Comparison of ENCODE assay signal across 8 mouse cellular contexts in the genomic region with DNA sequence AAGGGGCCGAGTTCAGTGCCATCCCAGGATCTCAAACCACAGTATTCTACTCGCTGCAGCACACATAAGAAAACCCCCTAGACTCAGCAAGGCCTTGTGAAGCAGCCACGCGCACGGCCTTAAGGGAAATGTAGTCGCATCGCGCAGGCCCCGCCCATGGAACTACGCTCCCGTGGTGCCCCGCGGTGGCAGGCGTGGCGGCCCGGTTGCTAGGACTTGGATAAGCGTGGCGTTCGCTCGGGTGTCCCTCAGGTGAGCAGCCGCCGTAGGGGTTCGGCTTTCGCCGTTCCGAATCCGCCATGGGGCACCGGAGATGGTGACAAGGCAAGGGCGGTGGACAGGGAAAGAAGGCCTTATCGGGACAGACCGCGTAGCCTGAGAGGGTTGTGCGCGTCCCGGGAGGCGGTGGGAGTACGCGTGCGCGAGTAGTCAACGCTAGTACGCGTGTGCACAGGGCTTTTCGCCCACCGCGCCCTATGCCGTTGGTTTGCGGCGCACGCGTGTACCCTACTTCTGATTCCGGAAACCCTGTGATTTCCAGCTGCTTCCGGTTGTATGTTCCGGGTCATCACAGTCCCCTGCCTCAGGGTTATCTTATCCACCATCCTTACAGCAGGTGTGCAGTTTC. TPM values are rescaled to one million over a fixed set of nuclear protein-coding genes. Genes with fewer than 3 reads are reported as not detected.
A peak's percentile ranks its signal among the peaks of the same experiment; 100 is the strongest.
DNase-seq lines count a peak whose midpoint lies in the region; ATAC-seq and TF ChIP-seq lines count a peak whose summit lies in the region.

A gene (plus strand): TSS at position 175 of the 628 bp plus-strand sequence.
A gene (plus strand): TSS at position 183 of the 628 bp plus-strand sequence.

- H3K36me3 ChIP-seq in C2C12 (ENCODE audit: control insufficient read depth, insufficient read depth): peaks cover 19% of the 10 kb centered on the region
- peaks cover 37% of the 10 kb centered on the region for H3K36me3 ChIP-seq in erythroblast, embryonic 14.5 days (ENCODE audit: control insufficient read depth)
- H3K36me3 ChIP-seq in heart, embryonic 13.5 days: peaks cover 21% of the 10 kb centered on the region
- peaks cover 24% of the 10 kb centered on the region for H3K36me3 ChIP-seq in liver, embryonic 12.5 days
- peaks cover 17% of the 10 kb centered on the region for H3K36me3 ChIP-seq in stomach, embryonic 15.5 days

- peak within 1 kb of the TSS; percentile 94 for H3K4me2 ChIP-seq in heart, embryonic 13.5 days
- H3K4me2 ChIP-seq in liver, embryonic 12.5 days: peak within 1 kb of the TSS; percentile 97
- H3K4me2 ChIP-seq in stomach, embryonic 15.5 days: peak within 1 kb of the TSS; percentile 86

- under 1% methylated on average over 54 of the region's 54 CpGs for WGBS in heart, embryonic 13.5 days
- under 1% methylated on average over 54 of the region's 54 CpGs for WGBS in liver, embryonic 12.5 days (ENCODE audit: insufficient replicate concordance)
- WGBS in stomach, embryonic 15.5 days: under 1% methylated on average over 53 of the region's 54 CpGs

- H3K4me1 ChIP-seq in erythroblast, embryonic 14.5 days (ENCODE audit: control insufficient read depth): peaks cover 89% of the 10 kb centered on the region
- H3K4me1 ChIP-seq in heart, embryonic 13.5 days: peaks cover 30% of the 10 kb centered on the region
- H3K4me1 ChIP-seq in liver, embryonic 12.5 days: peaks cover 80% of the 10 kb centered on the region
- H3K4me1 ChIP-seq in stomach, embryonic 15.5 days: peaks cover 18% of the 10 kb centered on the region

- H3K9me3 ChIP-seq in erythroblast, embryonic 14.5 days (ENCODE audit: control insufficient read depth, low read length): peaks cover 7% of the 10 kb centered on the region
- H3K9me3 ChIP-seq in heart, embryonic 13.5 days: no peaks in the 10 kb centered on the region
- H3K9me3 ChIP-seq in liver, embryonic 12.5 days (replicated peaks): no peaks in the 10 kb centered on the region
- no peaks in the 10 kb centered on the region for H3K9me3 ChIP-seq in stomach, embryonic 15.5 days

- H3ac ChIP-seq in C2C12 (ENCODE audit: control insufficient read depth, insufficient read length, low read depth): peak within 1 kb of the TSS; percentile 79

- peak; percentile 80 for ATAC-seq in heart, embryonic 13.5 days (ENCODE audit: extremely low read depth, insufficient number of reproducible peaks, low FRiP score, low TSS enrichment)
- peak; percentile 86 for ATAC-seq in liver, embryonic 12.5 days
- ATAC-seq in stomach, embryonic 15.5 days (ENCODE audit: insufficient read depth, low FRiP score, low read depth): peak; percentile 93

- peaks cover 48% of the 10 kb centered on the region for H3K79me2 ChIP-seq in C2C12 (ENCODE audit: control insufficient read depth, insufficient read depth)

- DNase-seq in brain, embryonic 14.5 days (ENCODE audit: low read depth): peak; percentile 99
- DNase-seq in kidney, postnatal 10 days: peak; percentile 97
- peak; percentile 92 to 95 for DNase-seq in natural killer cell, adult 2 months (ENCODE audit: low spot score in 2 of 2)

- TF ChIP-seq CTCF in C2C12 (IDR thresholded peaks at IDR 0.05; ENCODE audit: control insufficient read depth, insufficient read depth, insufficient read length): no peak
- TF ChIP-seq CTCF in brain, embryonic 14.5 days (IDR thresholded peaks at IDR 0.05; ENCODE audit: borderline replicate concordance, extremely low read depth, insufficient read depth, insufficient read length): no peak

- peak within 1 kb of the TSS; percentile 68 for H3K4me3 ChIP-seq in C2C12 (ENCODE audit: insufficient read depth, poor library complexity, severe bottlenecking)
- H3K4me3 ChIP-seq in erythroblast, embryonic 14.5 days (replicated peaks): peak within 1 kb of the TSS; percentile 70
- peak within 1 kb of the TSS; percentile 87 for H3K4me3 ChIP-seq in heart, embryonic 13.5 days
- H3K4me3 ChIP-seq in liver, embryonic 12.5 days: peak within 1 kb of the TSS; percentile 71
- H3K4me3 ChIP-seq in stomach, embryonic 15.5 days (replicated peaks): peak within 1 kb of the TSS; percentile 82

- H3K27ac ChIP-seq in heart, embryonic 13.5 days (replicated peaks): peak within 1 kb of the TSS; percentile 87
- H3K27ac ChIP-seq in liver, embryonic 12.5 days: peak within 1 kb of the TSS; percentile 98
- H3K27ac ChIP-seq in stomach, embryonic 15.5 days: peak within 1 kb of the TSS; percentile 93

- peak within 1 kb of the TSS; percentile 89 for H3K9ac ChIP-seq in heart, embryonic 13.5 days
- H3K9ac ChIP-seq in liver, embryonic 12.5 days: peak within 1 kb of the TSS; percentile 82
- H3K9ac ChIP-seq in stomach, embryonic 15.5 days: peak within 1 kb of the TSS; percentile 59

- H3K79me3 ChIP-seq in C2C12 (ENCODE audit: low read depth): peaks cover 39% of the 10 kb centered on the region

- peak; percentile 36; the same call in 1 of the 2 replicates for TF ChIP-seq POLR2A in brain, embryonic 14.5 days (IDR thresholded peaks at IDR 0.05; ENCODE audit: borderline replicate concordance, extremely low read depth, insufficient read depth, insufficient read length, poor library complexity, severe bottlenecking)

- no peaks in the 10 kb centered on the region for H3K27me3 ChIP-seq in C2C12 (ENCODE audit: control insufficient read depth, insufficient read depth, insufficient read length)
- H3K27me3 ChIP-seq in erythroblast, embryonic 14.5 days (ENCODE audit: control insufficient read depth): no peaks in the 10 kb centered on the region
- no peaks in the 10 kb centered on the region for H3K27me3 ChIP-seq in heart, embryonic 13.5 days (replicated peaks)
- H3K27me3 ChIP-seq in liver, embryonic 12.5 days (replicated peaks): no peaks in the 10 kb centered on the region
- no peaks in the 10 kb centered on the region for H3K27me3 ChIP-seq in stomach, embryonic 15.5 days (replicated peaks)

TF ChIP-seq in C2C12, 6 proteins besides CTCF, POLR2A, EP300 and RAD21:
- TF ChIP-seq CEBPB (IDR thresholded peaks at IDR 0.05; ENCODE audit: low read depth): no peak
- TF ChIP-seq MAX (IDR thresholded peaks at IDR 0.05): peak; percentile 66
- TF ChIP-seq MYOD1 (IDR thresholded peaks at IDR 0.05; ENCODE audit: control insufficient read depth, insufficient read length, low read depth): no peak
- TF ChIP-seq FOSL1 (IDR thresholded peaks at IDR 0.05; ENCODE audit: insufficient read depth, low read length, poor library complexity, severe bottlenecking): no peak
- no peak for TF ChIP-seq MYOG (IDR thresholded peaks at IDR 0.05; ENCODE audit: control insufficient read depth, extremely low read depth, insufficient read length)
- no peak for TF ChIP-seq USF1 (IDR thresholded peaks at IDR 0.05; ENCODE audit: low read depth)

RNA-seq across cellular contexts. Expression of the first gene that starts in this region (rescaled TPM):
- 119 TPM for polyA plus RNA-seq in C2C12 (2012; fragmentation: generic; extraction: Trizol)
- polyA plus RNA-seq in brain, embryonic 14.5 days (2012; rRNA removed): 62.0 and 62.5 TPM in 2 replicates
- 6.8 and 7.3 TPM in 2 replicates for polyA plus RNA-seq in erythroblast, embryonic 14.5 days (2012)
- 65.9 and 70.4 TPM in 2 replicates for polyA plus RNA-seq in heart, embryonic 13.5 days (2015; fragmentation: Nextera tagmentation; extraction: Ambion mirVana)
- 63.3 and 65.2 TPM in 2 replicates for polyA plus RNA-seq in liver, embryonic 12.5 days (2016; fragmentation: Nextera tagmentation; extraction: Ambion mirVana)
- 86.1 and 93.0 TPM in 2 replicates for polyA plus RNA-seq in stomach, embryonic 15.5 days (2015; fragmentation: Nextera tagmentation; extraction: Ambion mirVana)

RNA-seq across cellular contexts. Expression of the second gene that starts in this region (rescaled TPM):
- 11.1 TPM for polyA plus RNA-seq in C2C12 (2012; fragmentation: generic; extraction: Trizol)
- polyA plus RNA-seq in brain, embryonic 14.5 days (2012; rRNA removed): 12.7 and 17.3 TPM in 2 replicates
- 4.1 and 6.2 TPM in 2 replicates for polyA plus RNA-seq in erythroblast, embryonic 14.5 days (2012)
- polyA plus RNA-seq in heart, embryonic 13.5 days (2015; fragmentation: Nextera tagmentation; extraction: Ambion mirVana): 4.4 and 5.6 TPM in 2 replicates
- 7.0 and 7.4 TPM in 2 replicates for polyA plus RNA-seq in liver, embryonic 12.5 days (2016; fragmentation: Nextera tagmentation; extraction: Ambion mirVana)
- polyA plus RNA-seq in stomach, embryonic 15.5 days (2015; fragmentation: Nextera tagmentation; extraction: Ambion mirVana): 6.1 and 6.4 TPM in 2 replicates

Comparison
In these comparisons a context has a peak if more than half of its experiments do, and no peak if none do; other contexts are left out.
1. Peak in every context shown above with its lines: DNase-seq, ATAC-seq, H3K4me3 ChIP-seq and H3K27ac ChIP-seq.